Mouse (Mus musculus): ENCODE measurements around the gene B2m.

Gene B2m

DNA sequence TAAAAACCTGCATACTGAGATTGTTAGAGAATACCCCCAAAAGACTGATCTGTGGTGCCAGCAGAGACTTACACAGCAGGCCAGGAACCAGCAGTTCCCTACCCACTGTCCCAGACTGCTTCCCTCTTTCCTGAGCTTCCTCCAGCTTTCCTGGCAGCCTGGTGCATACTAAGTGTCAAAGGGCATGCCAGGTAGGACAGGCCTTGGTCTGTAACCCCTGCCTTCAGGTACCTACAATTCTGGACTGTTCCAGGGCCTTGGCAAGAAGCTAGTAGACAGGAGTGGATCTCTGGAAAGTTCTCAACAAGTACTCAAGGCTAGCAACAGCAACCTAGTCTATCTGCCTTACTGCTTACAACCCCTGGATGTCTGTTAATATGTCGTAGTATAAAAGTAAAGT, 3.7 kb downstream of the B2m start:
- DNase-seq: no peak

- no peak for DNase-seq
Measured at GRCm38 (mm10) chr2:122152850-122153249, 5.4 kb downstream of the B2m start.

- DNase-seq: no peak
Measured at GRCm38 (mm10) chr2:122153681-122154365, 6.3 kb downstream of the B2m start.

- DNase-seq: no peak
Measured at GRCm38 (mm10) chr2:122154479-122154878, 7.0 kb downstream of the B2m start.

DNA sequence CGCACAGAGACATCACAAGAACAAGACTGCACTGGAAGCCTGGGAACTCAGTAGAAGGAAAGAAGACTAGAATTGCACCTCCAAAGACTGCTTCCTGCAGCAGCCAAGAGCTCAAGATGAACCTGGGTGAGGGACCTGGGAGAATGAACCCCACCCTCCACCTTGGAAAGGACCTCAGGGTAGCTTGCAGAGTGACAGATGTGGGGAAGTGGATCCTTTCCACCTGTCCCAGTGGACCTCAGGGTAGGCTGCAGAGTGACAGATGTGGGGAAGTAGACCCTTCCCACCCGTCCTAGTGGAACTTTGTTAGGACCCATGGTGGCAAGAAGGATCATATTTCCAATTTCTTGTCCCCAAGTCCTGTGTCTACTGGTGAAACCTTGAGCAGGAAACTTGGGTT, 7.8 kb downstream of the B2m start:
- DNase-seq: no peak

DNA sequence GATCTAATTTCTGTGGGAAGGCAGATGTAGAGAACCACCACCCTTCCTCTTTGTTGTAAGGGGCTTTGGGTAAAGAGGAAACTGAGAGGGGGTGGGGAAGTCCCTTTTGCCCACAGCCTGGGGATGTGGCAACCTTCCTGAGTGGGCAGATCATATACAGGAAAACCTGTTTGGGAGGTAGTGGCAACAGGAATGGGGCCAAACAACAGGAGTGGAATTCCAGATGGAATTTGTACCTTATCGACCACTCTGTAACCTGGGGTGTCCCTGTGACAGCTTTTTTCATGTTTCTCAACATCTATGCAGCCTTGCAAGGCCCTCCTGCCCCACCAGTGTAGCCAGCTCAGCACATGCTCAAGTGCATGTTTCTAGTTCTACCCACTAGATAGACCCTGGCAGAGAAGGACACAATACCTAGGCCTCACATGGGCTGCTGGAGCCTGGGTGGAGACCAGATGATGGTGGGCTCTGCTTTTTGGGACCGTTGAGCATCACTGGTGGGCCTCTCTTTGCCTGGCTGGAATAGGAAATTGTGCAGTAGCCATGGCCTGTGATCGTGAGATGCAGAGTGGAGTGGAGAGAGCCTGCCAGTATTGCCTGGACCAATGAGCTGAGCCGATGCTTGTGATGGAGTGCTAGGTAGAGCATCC, 8.7 kb downstream of the B2m start:
- DNase-seq: no peak

DNA sequence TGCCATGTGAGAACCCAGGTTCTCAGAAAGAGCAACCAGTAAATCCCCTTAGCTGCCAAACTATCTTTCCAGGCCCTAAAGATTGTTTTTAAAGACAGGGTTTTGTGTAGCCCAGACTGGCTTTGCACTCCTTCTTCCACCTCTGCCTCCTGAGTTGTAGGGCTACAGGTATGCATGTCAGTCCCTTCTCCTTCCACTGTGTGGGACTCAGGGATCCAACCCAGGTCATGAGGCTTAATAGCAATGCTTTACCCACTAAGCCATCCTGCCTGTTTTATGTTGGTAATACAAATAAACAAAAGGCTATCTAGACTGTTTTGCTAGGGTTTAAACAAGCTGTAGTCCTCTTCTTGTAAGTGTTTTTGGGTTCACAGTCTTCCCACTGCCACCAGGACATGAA, 10.1 kb downstream of the B2m start:
- no peak for DNase-seq

GRCm38 (mm10) chr2:122158362-122158802, 10.9 kb downstream of the B2m start:
- DNase-seq: no peak

GRCm38 (mm10) chr2:122159667-122160066, 12.2 kb downstream of the B2m start:
- DNase-seq: no peak

GRCm38 (mm10) chr2:122160680-122161079, 13.2 kb downstream of the B2m start, which contains the start of gene Trim69:
Gene Trim69, plus strand, starts transcription at chr2:122160700.
- peak; percentile 69 for DNase-seq

- no peak for DNase-seq
Measured at GRCm38 (mm10) chr2:122161542-122161941, 14.1 kb downstream of the B2m start.

DNA sequence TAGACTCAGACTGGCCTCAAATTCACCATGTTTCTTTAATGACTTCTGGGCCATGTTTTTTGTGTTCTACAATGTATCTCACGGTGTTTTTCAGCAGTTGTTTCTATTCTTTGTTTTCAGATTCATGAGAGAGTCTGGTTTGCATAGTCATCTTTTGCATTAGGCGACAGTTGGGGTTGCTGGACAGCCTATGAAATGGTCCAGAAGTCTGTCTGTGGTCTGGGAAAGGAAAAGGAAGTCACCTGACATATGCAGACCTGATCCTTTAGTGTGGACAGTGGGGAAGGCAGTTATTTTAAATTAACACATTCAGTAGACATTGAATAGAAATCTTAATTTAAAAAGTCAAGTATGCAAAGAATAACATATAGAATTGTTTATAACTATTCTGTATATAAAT, 15.0 kb downstream of the B2m start:
- DNase-seq: no peak

- DNase-seq: peak; percentile 59
Measured at GRCm38 (mm10) chr2:122163430-122164195, 16.1 kb downstream of the B2m start.

DNA sequence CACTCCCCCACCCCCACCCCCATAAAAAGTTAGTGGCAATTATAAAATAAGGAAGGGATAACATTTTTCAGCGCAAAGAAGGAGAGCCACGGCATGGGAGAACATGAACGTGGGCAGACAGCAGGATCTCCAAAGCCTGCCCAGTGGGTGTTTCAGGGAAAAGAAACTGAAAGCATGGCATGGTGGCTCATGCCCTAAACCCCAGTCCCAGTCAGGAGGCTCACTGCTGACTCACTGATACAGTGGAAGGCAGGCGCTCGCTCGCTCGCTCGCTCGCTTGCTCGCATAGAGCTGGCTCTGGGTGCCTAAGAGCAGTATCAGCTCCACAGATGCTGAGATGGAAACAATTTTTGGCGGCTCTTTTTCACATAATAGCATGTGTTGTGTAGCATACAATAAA, 16.8 kb downstream of the B2m start:
- peak; percentile 47 for DNase-seq

DNA sequence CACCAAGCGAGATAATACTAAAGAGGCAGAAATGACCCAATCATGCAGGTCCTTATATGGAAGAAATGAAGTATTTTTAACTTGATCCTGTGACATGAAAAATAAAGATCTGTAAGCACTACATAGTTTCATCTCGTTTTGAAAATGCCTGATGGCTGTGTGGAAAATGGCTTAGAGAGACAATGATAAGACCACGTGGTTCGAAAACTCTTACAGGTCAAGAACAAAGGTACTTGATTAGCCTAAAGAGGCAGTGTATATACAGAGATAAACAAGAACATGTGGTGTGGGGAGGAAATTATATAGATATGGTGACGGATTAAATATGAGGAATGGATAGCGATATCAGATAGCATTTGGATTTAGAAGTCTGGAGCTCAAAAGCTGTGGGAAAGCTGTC, 23.8 kb downstream of the B2m start:
- DNase-seq: no peak

- DNase-seq: peak; percentile 17
Measured at GRCm38 (mm10) chr2:122172188-122172587, 24.7 kb downstream of the B2m start.

- DNase-seq: no peak
Measured at GRCm38 (mm10) chr2:122180051-122180822, 32.8 kb downstream of the B2m start.

GRCm38 (mm10) chr2:122185086-122185485, 37.6 kb downstream of the B2m start:
- no peak for DNase-seq

- no peak for DNase-seq
Measured at GRCm38 (mm10) chr2:122186106-122186505, 38.6 kb downstream of the B2m start, which contains the start of the genes Patl2 and Terb2. Gene Patl2, minus strand, starts transcription at chr2:122186189. Gene Terb2, plus strand, starts transcription at chr2:122186272.

DNA sequence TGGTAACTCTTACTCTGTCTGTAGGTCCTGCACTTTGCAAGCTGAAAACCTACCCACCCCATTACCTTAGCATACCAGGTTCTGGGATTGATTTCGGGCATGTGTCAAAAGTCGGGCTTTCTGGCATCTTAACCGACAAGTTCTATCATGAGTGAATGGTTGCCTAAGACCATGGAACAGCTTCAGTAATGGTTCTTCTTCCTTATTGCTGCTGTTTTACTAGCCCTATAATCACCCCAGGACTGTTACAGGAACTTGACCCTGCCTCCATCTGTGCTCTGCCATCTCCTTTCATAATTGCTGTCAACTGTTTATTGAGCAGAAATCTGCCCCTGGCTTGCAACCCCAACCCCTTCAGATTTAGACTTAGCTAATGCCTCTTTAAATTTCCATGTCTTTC, 39.3 kb downstream of the B2m start:
- DNase-seq: no peak

GRCm38 (mm10) chr2:122191849-122192248, 44.4 kb downstream of the B2m start:
- DNase-seq: no peak

DNA sequence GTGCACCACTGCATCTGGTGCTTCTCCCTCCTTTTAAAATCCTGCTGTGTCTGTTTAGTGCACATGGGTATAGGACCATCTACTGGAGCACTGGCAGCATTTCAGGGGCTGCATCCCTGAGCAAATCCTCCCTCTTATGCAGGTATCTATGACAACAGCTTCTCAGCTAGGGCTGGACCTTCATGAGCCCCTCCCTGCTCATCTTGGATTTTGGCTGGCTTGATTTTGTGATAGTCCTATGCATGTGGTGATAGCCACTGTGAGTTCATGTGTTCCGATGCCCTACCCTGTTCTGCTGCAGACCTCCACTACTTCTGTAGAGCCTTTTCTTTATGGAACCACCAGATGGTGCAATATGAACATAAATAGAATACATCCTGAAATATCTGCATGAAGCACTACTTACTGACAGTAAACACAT, 47.0 kb downstream of the B2m start:
- DNase-seq: peak; percentile 7

DNA sequence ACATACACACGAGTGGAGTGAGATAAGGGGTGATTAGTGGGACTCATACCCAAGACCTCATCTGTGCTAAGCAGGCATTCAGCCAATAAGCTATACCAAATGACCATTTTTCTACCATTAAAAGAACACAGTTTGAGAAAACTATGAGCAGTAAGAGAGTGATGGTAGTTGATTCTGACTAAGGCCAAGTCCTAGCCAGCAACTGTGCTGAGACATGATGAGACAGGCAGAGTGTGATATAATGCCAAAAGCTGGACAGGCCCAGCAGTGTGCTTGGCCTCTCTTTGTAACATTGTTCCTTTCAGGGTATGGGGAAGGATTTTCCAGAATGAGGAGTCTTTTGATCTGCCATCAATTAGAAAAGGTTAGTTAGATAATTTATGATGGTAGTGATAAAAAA, 54.0 kb downstream of the B2m start:
- DNase-seq: no peak

Data from right cerebral cortex, adult 18-20 months (tissue).